Mouse (Mus musculus): Measurements from ENCODE around the gene Coq8a. TPM values are rescaled to one million over a fixed set of nuclear protein-coding genes. Genes with fewer than 3 reads are reported as not detected.

The Coq8a gene
- polyA plus RNA-seq, 1 experiment from 2014 or later, result 13.3 TPM

DNA sequence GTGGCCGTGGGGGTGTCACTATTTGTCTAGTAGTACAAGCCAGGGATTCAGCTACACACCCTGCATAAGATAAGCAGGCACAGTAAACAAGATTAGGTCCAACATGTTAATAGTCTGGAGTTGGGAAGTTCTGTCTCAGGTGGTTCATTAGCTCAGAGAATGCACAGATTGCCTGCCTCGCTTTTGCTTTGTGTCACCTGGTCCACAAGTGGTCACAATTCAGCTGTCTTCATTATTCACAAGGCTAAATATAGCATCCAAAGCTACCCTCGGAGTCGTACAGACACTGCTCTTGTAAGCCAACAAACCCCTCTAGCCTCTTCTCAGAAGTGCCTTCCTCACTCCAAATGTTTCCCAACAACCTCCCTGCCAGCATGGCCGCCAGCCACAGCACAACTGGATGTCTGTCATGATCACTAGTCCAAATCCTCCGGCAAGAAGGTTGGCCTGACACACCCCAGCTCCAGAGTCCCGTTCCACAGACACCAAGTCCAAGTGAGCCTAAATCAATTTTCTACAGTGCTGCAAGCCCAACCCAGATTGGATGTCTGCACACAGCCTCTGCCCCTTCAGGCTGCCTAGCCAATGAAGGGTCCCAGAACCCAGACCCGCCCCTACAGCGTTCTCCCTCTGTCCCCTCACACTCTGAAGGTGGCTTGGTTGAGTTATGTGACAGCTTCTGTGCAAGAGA is 4.5 kb downstream of the Coq8a start:
- Histone ChIP-seq H3K27ac (ENCODE audit: low read length) (no peak overlapping the region), H3K9me3 (ENCODE audit: control insufficient read depth, low read depth, low read length) (no peaks in the 10 kb centered on the region), H3K4me2 (replicated peaks; ENCODE audit: low read depth, low read length) (peak overlapping the region; percentile 91), H3K27me3 (ENCODE audit: control insufficient read depth, insufficient read depth, low read length) (no peaks in the 10 kb centered on the region), H3K9ac (replicated peaks; ENCODE audit: low read depth, low read length) (peak overlapping the region; percentile 25; the same call in 1 of the 2 replicates), H3K36me3 (ENCODE audit: control insufficient read depth, insufficient read depth, low read length) (no peaks in the 10 kb centered on the region), H3K4me1 (ENCODE audit: control insufficient read depth, insufficient read depth, low read length) (0 out of 2 replicates have a peak, but pooled peaks cover 2% of the 10 kb centered on the region), H3K4me3 (ENCODE audit: low read depth, low read length) (peak overlapping the region; percentile 64)
- WGBS, result 22% methylated on average over 9 of the region's 9 CpGs
- ATAC-seq (ENCODE audit: insufficient number of reproducible peaks, insufficient read depth, low FRiP score, low read depth), result peak; percentile 47; the same call in 1 of the 2 replicates

DNA sequence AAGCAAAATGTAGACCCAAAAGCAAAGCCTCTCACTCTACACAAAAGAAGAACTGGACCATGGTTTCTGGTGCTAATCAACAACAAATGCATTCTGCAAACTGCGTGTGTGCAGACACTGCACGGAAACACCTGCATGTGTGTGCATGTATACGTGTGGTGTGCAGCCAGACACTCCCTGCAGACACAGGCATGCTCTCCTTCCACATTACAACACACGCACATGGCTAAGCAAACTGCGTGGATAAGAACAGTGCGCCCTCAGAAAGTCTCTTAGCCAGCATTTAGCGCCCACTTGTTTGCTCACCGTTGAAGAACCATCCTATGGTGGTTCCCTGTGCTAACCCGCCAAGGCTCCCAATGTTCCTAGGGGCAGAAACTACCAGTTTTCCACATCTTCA is 5.4 kb downstream of the Coq8a start:
- Histone ChIP-seq H3K4me3 (ENCODE audit: low read depth, low read length) (no peak overlapping the region), H3K27me3 (ENCODE audit: control insufficient read depth, insufficient read depth, low read length) (no peaks in the 10 kb centered on the region), H3K9me3 (ENCODE audit: control insufficient read depth, low read depth, low read length) (no peaks in the 10 kb centered on the region), H3K4me1 (ENCODE audit: control insufficient read depth, insufficient read depth, low read length) (0 out of 2 replicates have a peak, but pooled peaks cover 2% of the 10 kb centered on the region), H3K9ac (replicated peaks; ENCODE audit: low read depth, low read length) (no peak overlapping the region), H3K36me3 (ENCODE audit: control insufficient read depth, insufficient read depth, low read length) (no peaks in the 10 kb centered on the region), H3K27ac (ENCODE audit: low read length) (no peak overlapping the region), H3K4me2 (replicated peaks; ENCODE audit: low read depth, low read length) (no peak overlapping the region; the same call in 1 of the 2 replicates)
- no peak for ATAC-seq (ENCODE audit: insufficient number of reproducible peaks, insufficient read depth, low FRiP score, low read depth)
- WGBS, result 84% methylated on average over 9 of the region's 9 CpGs

DNA sequence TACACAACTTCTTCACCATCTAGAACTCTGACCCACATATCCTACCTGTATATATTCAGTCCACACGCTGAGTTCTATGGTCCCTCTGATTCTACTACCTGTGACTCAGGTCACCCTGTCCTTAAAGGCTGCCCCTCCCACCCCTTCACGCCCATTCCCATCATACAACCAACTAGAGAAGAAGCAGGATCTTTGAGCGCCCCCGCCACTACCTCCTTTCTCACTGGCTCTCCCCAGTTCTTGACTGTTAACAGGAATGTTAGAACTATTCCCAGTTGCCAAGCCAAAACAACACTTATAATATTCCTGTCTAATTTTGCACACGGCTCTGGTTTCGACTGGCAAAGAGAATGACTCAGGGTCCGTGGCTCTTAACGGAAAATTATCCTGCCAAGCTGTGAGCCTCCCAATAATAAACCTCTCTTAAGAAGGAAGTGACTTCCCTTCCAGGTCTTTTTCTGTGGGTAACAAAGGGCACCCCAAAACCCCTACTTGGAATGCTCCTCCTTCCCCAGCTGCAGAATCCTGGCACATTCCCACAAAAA is 5.9 kb downstream of the Coq8a start:
- no peak for ATAC-seq (ENCODE audit: insufficient number of reproducible peaks, insufficient read depth, low FRiP score, low read depth)
- H3K36me3 ChIP-seq (ENCODE audit: control insufficient read depth, insufficient read depth, low read length), result no peaks in the 10 kb centered on the region
- 0 out of 2 replicates have a peak, but pooled peaks cover 2% of the 10 kb centered on the region for H3K4me1 ChIP-seq (ENCODE audit: control insufficient read depth, insufficient read depth, low read length)
- H3K4me2 ChIP-seq (replicated peaks; ENCODE audit: low read depth, low read length), result no peak overlapping the region
- no peaks in the 10 kb centered on the region for H3K9me3 ChIP-seq (ENCODE audit: control insufficient read depth, low read depth, low read length)
- 78% methylated on average over 8 of the region's 8 CpGs for WGBS
- H3K27me3 ChIP-seq (ENCODE audit: control insufficient read depth, insufficient read depth, low read length), result no peaks in the 10 kb centered on the region
- no peak overlapping the region for H3K9ac ChIP-seq (replicated peaks; ENCODE audit: low read depth, low read length)
- no peak overlapping the region for H3K27ac ChIP-seq (ENCODE audit: low read length)
- H3K4me3 ChIP-seq (ENCODE audit: low read depth, low read length), result no peak overlapping the region

DNA sequence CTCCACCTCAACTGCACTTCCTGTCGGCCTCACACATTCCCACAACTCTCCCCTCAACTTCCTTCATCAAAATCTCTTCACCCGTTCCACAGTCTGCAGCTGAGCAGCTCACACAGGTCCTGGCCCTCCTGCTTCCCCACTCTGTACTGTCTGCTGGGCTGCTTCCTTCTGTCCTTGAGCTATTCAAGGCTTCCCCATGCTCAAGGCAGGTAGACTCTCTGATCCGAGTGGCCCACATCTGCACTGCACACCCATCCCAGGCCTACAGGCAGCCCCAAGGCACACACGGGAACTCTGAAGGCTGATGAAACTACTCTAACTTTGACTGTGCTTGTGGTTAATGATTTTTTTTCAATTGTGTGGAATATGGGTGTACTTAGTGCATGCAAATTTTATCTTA is 6.5 kb downstream of the Coq8a start:
- Histone ChIP-seq H3K4me3 (ENCODE audit: low read depth, low read length) (no peak overlapping the region), H3K4me1 (ENCODE audit: control insufficient read depth, insufficient read depth, low read length) (0 out of 2 replicates have a peak, but pooled peaks cover 2% of the 10 kb centered on the region), H3K27me3 (ENCODE audit: control insufficient read depth, insufficient read depth, low read length) (no peaks in the 10 kb centered on the region), H3K9ac (replicated peaks; ENCODE audit: low read depth, low read length) (no peak overlapping the region), H3K4me2 (replicated peaks; ENCODE audit: low read depth, low read length) (no peak overlapping the region), H3K27ac (ENCODE audit: low read length) (no peak overlapping the region), H3K9me3 (ENCODE audit: control insufficient read depth, low read depth, low read length) (no peaks in the 10 kb centered on the region), H3K36me3 (ENCODE audit: control insufficient read depth, insufficient read depth, low read length) (no peaks in the 10 kb centered on the region)
- no peak for ATAC-seq (ENCODE audit: insufficient number of reproducible peaks, insufficient read depth, low FRiP score, low read depth)
- WGBS, result 52% methylated on average over 4 of the region's 4 CpGs

DNA sequence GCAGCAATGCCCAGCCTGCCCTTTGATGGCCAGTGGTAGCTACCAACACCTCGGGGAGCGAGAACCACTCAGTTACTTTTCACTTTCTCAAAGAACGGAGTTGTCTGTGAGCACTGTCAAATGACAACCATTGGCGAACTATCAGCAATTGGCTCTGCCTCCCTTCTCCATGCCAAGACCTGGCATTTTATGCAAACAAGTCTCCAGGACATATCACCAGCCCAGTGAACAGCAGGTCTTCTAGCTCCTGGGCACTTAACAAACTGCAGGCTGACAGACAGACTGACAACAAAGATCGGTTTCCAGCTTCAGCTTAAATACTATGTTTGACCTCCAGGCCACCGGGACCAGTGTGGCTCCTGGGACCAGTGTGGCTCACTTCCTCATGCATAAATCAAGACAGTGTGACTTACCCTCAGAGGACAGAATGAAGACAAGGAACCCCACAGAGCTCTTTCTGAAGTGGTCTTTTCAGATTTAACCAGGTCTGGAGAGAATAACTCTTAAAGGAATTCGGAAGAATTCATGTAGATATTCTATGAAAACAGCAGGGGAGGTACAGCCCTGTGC is 7.7 kb downstream of the Coq8a start:
- Histone ChIP-seq H3K27me3 (ENCODE audit: control insufficient read depth, insufficient read depth, low read length) (no peaks in the 10 kb centered on the region), H3K4me1 (ENCODE audit: control insufficient read depth, insufficient read depth, low read length) (0 out of 2 replicates have a peak, but pooled peaks cover 2% of the 10 kb centered on the region), H3K4me2 (replicated peaks; ENCODE audit: low read depth, low read length) (no peak overlapping the region), H3K36me3 (ENCODE audit: control insufficient read depth, insufficient read depth, low read length) (no peaks in the 10 kb centered on the region), H3K9ac (replicated peaks; ENCODE audit: low read depth, low read length) (no peak overlapping the region), H3K4me3 (ENCODE audit: low read depth, low read length) (no peak overlapping the region), H3K27ac (ENCODE audit: low read length) (no peak overlapping the region), H3K9me3 (ENCODE audit: control insufficient read depth, low read depth, low read length) (no peaks in the 10 kb centered on the region)
- 77% methylated on average over 7 of the region's 7 CpGs for WGBS
- no peak for ATAC-seq (ENCODE audit: insufficient number of reproducible peaks, insufficient read depth, low FRiP score, low read depth)

DNA sequence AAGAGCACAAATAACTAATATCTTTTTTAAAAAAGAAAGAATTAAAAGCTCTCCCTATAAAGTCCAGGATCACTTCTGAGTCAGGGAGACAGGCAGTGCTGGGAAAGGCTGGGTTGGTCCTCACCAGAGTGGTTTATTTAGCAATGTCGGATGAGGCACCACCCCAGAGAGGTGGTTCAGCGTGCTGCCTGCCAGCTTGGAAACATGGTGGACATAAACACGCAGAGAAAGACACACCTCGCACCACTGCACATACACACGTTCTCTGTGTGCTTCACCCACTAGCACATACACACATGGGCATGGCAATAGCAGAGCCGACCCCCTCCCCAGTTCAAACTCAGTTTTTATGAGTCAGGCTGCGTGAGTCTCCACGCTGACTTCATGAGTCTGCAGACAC is 8.3 kb downstream of the Coq8a start:
- Histone ChIP-seq H3K4me2 (replicated peaks; ENCODE audit: low read depth, low read length) (no peak overlapping the region), H3K9me3 (ENCODE audit: control insufficient read depth, low read depth, low read length) (no peaks in the 10 kb centered on the region), H3K4me3 (ENCODE audit: low read depth, low read length) (no peak overlapping the region), H3K9ac (replicated peaks; ENCODE audit: low read depth, low read length) (no peak overlapping the region), H3K36me3 (ENCODE audit: control insufficient read depth, insufficient read depth, low read length) (no peaks in the 10 kb centered on the region), H3K27me3 (ENCODE audit: control insufficient read depth, insufficient read depth, low read length) (no peaks in the 10 kb centered on the region), H3K27ac (ENCODE audit: low read length) (no peak overlapping the region), H3K4me1 (ENCODE audit: control insufficient read depth, insufficient read depth, low read length) (0 out of 2 replicates have a peak, but pooled peaks cover 2% of the 10 kb centered on the region)
- ATAC-seq (ENCODE audit: insufficient number of reproducible peaks, insufficient read depth, low FRiP score, low read depth), result no peak
- WGBS, result 75% methylated on average over 8 of the region's 8 CpGs

DNA sequence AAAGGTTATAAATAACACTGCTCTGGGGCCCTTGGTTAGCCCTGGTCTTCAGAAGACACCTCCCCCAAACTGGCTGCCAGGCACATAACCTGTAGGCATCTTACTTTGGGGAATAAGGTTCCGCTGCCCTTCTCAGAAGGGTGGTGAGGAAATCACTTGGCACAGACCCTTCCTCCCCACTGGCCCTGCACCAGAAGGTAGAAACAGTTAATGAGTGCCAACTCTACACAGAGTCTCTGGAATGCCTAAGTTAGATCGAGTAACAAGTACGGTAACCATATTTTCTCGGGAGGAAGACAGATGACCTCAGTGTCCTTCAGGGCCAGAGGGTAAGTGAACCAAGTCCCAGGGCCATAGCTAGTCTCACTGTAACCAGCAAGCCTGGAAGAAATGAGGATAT is 10.5 kb downstream of the Coq8a start:
- no peaks in the 10 kb centered on the region for H3K9me3 ChIP-seq (ENCODE audit: control insufficient read depth, low read depth, low read length)
- WGBS, result 82% methylated on average over 4 of the region's 4 CpGs
- H3K27me3 ChIP-seq (ENCODE audit: control insufficient read depth, insufficient read depth, low read length), result no peaks in the 10 kb centered on the region
- no peak overlapping the region for H3K9ac ChIP-seq (replicated peaks; ENCODE audit: low read depth, low read length)
- H3K27ac ChIP-seq (ENCODE audit: low read length), result no peak overlapping the region
- no peak overlapping the region for H3K4me3 ChIP-seq (ENCODE audit: low read depth, low read length)
- no peak overlapping the region for H3K4me2 ChIP-seq (replicated peaks; ENCODE audit: low read depth, low read length)
- ATAC-seq (ENCODE audit: insufficient number of reproducible peaks, insufficient read depth, low FRiP score, low read depth), result no peak
- no peaks in the 10 kb centered on the region for H3K36me3 ChIP-seq (ENCODE audit: control insufficient read depth, insufficient read depth, low read length)
- no peaks in the 10 kb centered on the region for H3K4me1 ChIP-seq (ENCODE audit: control insufficient read depth, insufficient read depth, low read length)

DNA sequence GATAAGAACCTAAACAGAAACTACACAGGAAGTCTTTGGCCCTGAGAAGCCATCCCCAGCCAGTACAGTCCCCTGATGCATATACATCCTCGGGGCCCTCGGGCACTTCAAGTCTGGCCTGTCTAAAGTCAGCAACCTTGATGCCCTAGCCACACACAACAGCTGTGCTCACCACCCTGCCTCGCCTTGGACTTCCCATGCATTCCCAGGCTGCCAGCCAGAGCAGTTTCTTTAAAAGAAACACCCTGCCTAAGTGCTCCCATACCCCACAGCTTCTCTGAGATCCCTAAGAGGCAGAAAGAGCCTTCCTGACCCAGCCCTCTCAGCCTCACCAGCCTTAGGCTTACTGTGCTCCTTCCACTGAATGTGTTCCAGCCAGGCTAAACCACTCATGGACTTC is 13.0 kb downstream of the Coq8a start:
- no peaks in the 10 kb centered on the region for H3K4me1 ChIP-seq (ENCODE audit: control insufficient read depth, insufficient read depth, low read length)
- 76% methylated on average over 3 of the region's 3 CpGs for WGBS
- no peak overlapping the region for H3K9ac ChIP-seq (replicated peaks; ENCODE audit: low read depth, low read length)
- H3K4me2 ChIP-seq (replicated peaks; ENCODE audit: low read depth, low read length), result no peak overlapping the region
- H3K4me3 ChIP-seq (ENCODE audit: low read depth, low read length), result no peak overlapping the region
- H3K36me3 ChIP-seq (ENCODE audit: control insufficient read depth, insufficient read depth, low read length), result no peaks in the 10 kb centered on the region
- H3K27ac ChIP-seq (ENCODE audit: low read length), result no peak overlapping the region
- no peaks in the 10 kb centered on the region for H3K9me3 ChIP-seq (ENCODE audit: control insufficient read depth, low read depth, low read length)
- ATAC-seq (ENCODE audit: insufficient number of reproducible peaks, insufficient read depth, low FRiP score, low read depth), result no peak
- no peaks in the 10 kb centered on the region for H3K27me3 ChIP-seq (ENCODE audit: control insufficient read depth, insufficient read depth, low read length)
